Mouse (Mus musculus): ENCODE data around the gene Gabbr2.
"Not testable (repeated sequence)": the region's sequence is repeated elsewhere in the genome, so short reads cannot be mapped to it uniquely, and the experiment has no call there.

Gene Gabbr2

GRCm38 (mm10) chr4:46642924-46643675 lies 348.6 kb downstream of the Gabbr2 start:
- DNase-seq, result no peak

- DNase-seq, result no peak
Observed at GRCm38 (mm10) chr4:46641283-46641682, 350.4 kb downstream of the Gabbr2 start.

- no peak for DNase-seq
Observed at GRCm38 (mm10) chr4:46639866-46640265, 351.8 kb downstream of the Gabbr2 start.

GRCm38 (mm10) chr4:46637250-46637649 lies 354.4 kb downstream of the Gabbr2 start:
- DNase-seq, result not testable (repeated sequence)

- DNase-seq, result no peak
Observed at GRCm38 (mm10) chr4:46635702-46636430, 355.8 kb downstream of the Gabbr2 start.

- no peak for DNase-seq
Observed at GRCm38 (mm10) chr4:46634881-46635280, 356.8 kb downstream of the Gabbr2 start.

- not testable (repeated sequence) for DNase-seq
Observed at GRCm38 (mm10) chr4:46633565-46633964, 358.1 kb downstream of the Gabbr2 start.

GRCm38 (mm10) chr4:46632465-46632864 lies 359.2 kb downstream of the Gabbr2 start:
- DNase-seq, result no peak

- DNase-seq, result no peak
Observed at GRCm38 (mm10) chr4:46630390-46630789, 361.3 kb downstream of the Gabbr2 start.

GRCm38 (mm10) chr4:46628873-46629272 lies 362.8 kb downstream of the Gabbr2 start:
- DNase-seq, result no peak

- DNase-seq, result no peak
Observed at GRCm38 (mm10) chr4:46628081-46628480, 363.6 kb downstream of the Gabbr2 start.

- DNase-seq, result peak; percentile 81
Observed at GRCm38 (mm10) chr4:46625101-46625500, 366.6 kb downstream of the Gabbr2 start.

- no peak for DNase-seq
Observed at GRCm38 (mm10) chr4:46623007-46623406, 368.7 kb downstream of the Gabbr2 start.

- DNase-seq, result no peak
Observed at GRCm38 (mm10) chr4:46620946-46621345, 370.7 kb downstream of the Gabbr2 start.

GRCm38 (mm10) chr4:46620330-46620729 lies 371.3 kb downstream of the Gabbr2 start:
- DNase-seq, result peak; percentile 40

- DNase-seq, result no peak
Observed at GRCm38 (mm10) chr4:46618196-46618817, 373.4 kb downstream of the Gabbr2 start.

GRCm38 (mm10) chr4:46617408-46617807 lies 374.3 kb downstream of the Gabbr2 start:
- no peak for DNase-seq

GRCm38 (mm10) chr4:46614641-46615040 lies 377.0 kb downstream of the Gabbr2 start:
- DNase-seq, result no peak

GRCm38 (mm10) chr4:46613618-46614017 lies 378.1 kb downstream of the Gabbr2 start:
- DNase-seq, result no peak

All from cerebellum, adult 8-10 months (tissue).